Mouse (Mus musculus): ENCODE data around the gene Blvrb. TPM values are rescaled to one million over a fixed set of nuclear protein-coding genes. Genes with fewer than 3 reads are reported as not detected.

The Blvrb gene
- total and polyA plus RNA-seq, 3 experiments, result 210 to 245 TPM; not detected in 1

DNA sequence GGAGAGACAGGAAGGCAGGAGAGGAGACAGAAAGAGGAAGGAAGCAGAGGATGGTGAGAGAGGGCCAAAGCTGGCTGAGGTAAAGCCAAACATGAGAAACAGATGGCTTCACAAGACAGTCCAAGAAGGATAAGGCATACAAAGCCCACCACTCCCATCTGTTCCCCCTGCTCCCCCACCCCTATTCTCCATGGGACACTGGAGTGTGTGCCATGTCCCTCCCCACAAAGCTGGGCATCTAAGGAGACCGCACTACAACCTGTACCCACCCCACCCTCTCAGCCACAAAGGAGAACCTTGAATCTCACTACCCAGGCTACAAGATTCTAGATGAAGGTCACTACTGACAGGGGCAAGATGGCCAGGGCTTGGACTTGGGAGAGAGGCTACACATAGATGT lies 20.4 kb upstream of the Blvrb start:
- Histone ChIP-seq H3K9ac (ENCODE audit: control insufficient read depth, low read depth, low read length, poor library complexity, severe bottlenecking) (no peak overlapping the region), H3K4me1 (ENCODE audit: control insufficient read depth in 1 of 2, insufficient read depth in 2 of 2, low read length in 2 of 2) (no peaks in the 10 kb centered on the region), H3K9me3 (replicated peaks; ENCODE audit: insufficient read depth, low read length) (no peaks in the 10 kb centered on the region), H3K27me3 (ENCODE audit: control insufficient read depth in 1 of 2, insufficient read depth in 2 of 2, low read length in 2 of 2) (no peaks in the 10 kb centered on the region), H3K27ac (ENCODE audit: control insufficient read depth, low read depth, low read length) (no peak overlapping the region), H3K79me2 (ENCODE audit: control insufficient read depth, insufficient read depth, low read length, poor library complexity) (no peaks in the 10 kb centered on the region), H3K36me3 (ENCODE audit: control insufficient read depth in 1 of 2, insufficient read depth in 2 of 2, low read length in 2 of 2) (no peaks in the 10 kb centered on the region), H3K4me3 (ENCODE audit: control insufficient read depth in 1 of 2, insufficient read depth in 1 of 2, low read depth in 2 of 2, low read length in 2 of 2) (no peak overlapping the region)
- TF ChIP-seq GABPA (IDR thresholded peaks at IDR 0.05; ENCODE audit: low read depth, low read length) (no peak), BHLHE40 (IDR thresholded peaks at IDR 0.05; ENCODE audit: borderline replicate concordance, low read depth, low read length) (no peak), JUND (IDR thresholded peaks at IDR 0.05; ENCODE audit: low read depth, low read length) (no peak), ZNF384 (IDR thresholded peaks at IDR 0.05; ENCODE audit: low read depth, low read length) (no peak), ZC3H11A (IDR thresholded peaks at IDR 0.05; ENCODE audit: low read depth, low read length) (no peak), ELF1 (IDR thresholded peaks at IDR 0.05; ENCODE audit: low read depth, low read length) (no peak), CHD1 (IDR thresholded peaks at IDR 0.05; ENCODE audit: low read depth, low read length) (no peak), ZKSCAN1 (IDR thresholded peaks at IDR 0.05; ENCODE audit: low read depth, low read length) (no peak), MAX (IDR thresholded peaks at IDR 0.05; ENCODE audit: low read length) (no peak), GATA1 (IDR thresholded peaks at IDR 0.05; ENCODE audit: low read depth, low read length) (no peak), NRF1 (IDR thresholded peaks at IDR 0.05; ENCODE audit: insufficient read depth, low read depth, low read length, poor library complexity, severe bottlenecking) (no peak), TAL1 (IDR thresholded peaks at IDR 0.05; ENCODE audit: low read length) (no peak), TCF12 (IDR thresholded peaks at IDR 0.05; ENCODE audit: low read depth, low read length) (no peak), ZMIZ1 (IDR thresholded peaks at IDR 0.05; ENCODE audit: low read depth, low read length) (no peak), MYB (IDR thresholded peaks at IDR 0.05; ENCODE audit: low read depth, low read length) (no peak), CHD2 (IDR thresholded peaks at IDR 0.05; ENCODE audit: low read length) (no peak), KAT2A (conservative IDR thresholded peaks at IDR 0.05; ENCODE audit: low read depth, low read length) (no peak), RAD21 (IDR thresholded peaks at IDR 0.05; ENCODE audit: low read depth, low read length) (no peak), USF2 (IDR thresholded peaks at IDR 0.05; ENCODE audit: borderline replicate concordance in 1 of 2, insufficient read depth in 1 of 2, low read depth in 1 of 2, low read length in 2 of 2) (no peak), MXI1 (IDR thresholded peaks at IDR 0.05; ENCODE audit: low read depth, low read length) (no peak)
- no peak for DNase-seq (ENCODE audit: low read depth, low spot score)

GRCm38 (mm10) chr7:27428002-27428401 lies 19.8 kb upstream of the Blvrb start:
- Histone ChIP-seq H3K27ac (ENCODE audit: control insufficient read depth, low read depth, low read length) (no peak overlapping the region), H3K27me3 (ENCODE audit: control insufficient read depth in 1 of 2, insufficient read depth in 2 of 2, low read length in 2 of 2) (no peaks in the 10 kb centered on the region), H3K9me3 (replicated peaks; ENCODE audit: insufficient read depth, low read length) (no peaks in the 10 kb centered on the region), H3K36me3 (ENCODE audit: control insufficient read depth in 1 of 2, insufficient read depth in 2 of 2, low read length in 2 of 2) (no peaks in the 10 kb centered on the region), H3K4me3 (ENCODE audit: control insufficient read depth in 1 of 2, insufficient read depth in 1 of 2, low read depth in 2 of 2, low read length in 2 of 2) (no peak overlapping the region), H3K4me1 (ENCODE audit: control insufficient read depth in 1 of 2, insufficient read depth in 2 of 2, low read length in 2 of 2) (no peaks in the 10 kb centered on the region), H3K79me2 (ENCODE audit: control insufficient read depth, insufficient read depth, low read length, poor library complexity) (no peaks in the 10 kb centered on the region), H3K9ac (ENCODE audit: control insufficient read depth, low read depth, low read length, poor library complexity, severe bottlenecking) (no peak overlapping the region)
- DNase-seq (ENCODE audit: low read depth, low spot score), result no peak
- TF ChIP-seq MXI1 (IDR thresholded peaks at IDR 0.05; ENCODE audit: low read depth, low read length) (no peak), CTCF (IDR thresholded peaks at IDR 0.05 in 2 of 3, conservative IDR thresholded peaks at IDR 0.05 in 1 of 3; ENCODE audit: control insufficient read depth in 1 of 3, insufficient read depth in 1 of 3, low read depth in 2 of 3, low read length in 3 of 3, poor library complexity in 1 of 3, severe bottlenecking in 1 of 3) (no peak), RAD21 (IDR thresholded peaks at IDR 0.05; ENCODE audit: low read depth, low read length) (no peak), ELF1 (IDR thresholded peaks at IDR 0.05; ENCODE audit: low read depth, low read length) (no peak), MAZ (IDR thresholded peaks at IDR 0.05; ENCODE audit: low read depth, low read length) (no peak), MEF2A (IDR thresholded peaks at IDR 0.05; ENCODE audit: extremely low read depth, insufficient replicate concordance, low read depth, low read length, poor library complexity, severe bottlenecking) (no peak), ZKSCAN1 (IDR thresholded peaks at IDR 0.05; ENCODE audit: low read depth, low read length) (no peak), GATA1 (IDR thresholded peaks at IDR 0.05; ENCODE audit: low read depth, low read length) (no peak), CHD1 (IDR thresholded peaks at IDR 0.05; ENCODE audit: low read depth, low read length) (no peak), SIN3A (IDR thresholded peaks at IDR 0.05; ENCODE audit: low read length) (no peak), ZNF384 (IDR thresholded peaks at IDR 0.05; ENCODE audit: low read depth, low read length) (no peak), RCOR1 (IDR thresholded peaks at IDR 0.05; ENCODE audit: low read depth, low read length) (no peak)
